Mouse (Mus musculus) heart, adult 9 months (tissue): ENCODE measurements at regions not wholly inside any gene's neighbourhood (a gene's known extent, or its start where the extent isn't known, plus 50 kb on each side); places are given as distances from the start of the nearest gene placed in this dataset.

Source experiments
- DNase-seq, 2 experiments: peaks; one replicate each; pipeline ENCODE4 v3.0.0; 2022; ENCODE audit warnings: low spot score in 2 of 2

GRCm38 (mm10) chr4:140463296-140463695, 202.5 kb downstream of the Arhgef10l start:
- no peak for DNase-seq

- no peak for DNase-seq
These were observed 204.5 kb downstream of the Arhgef10l start for GRCm38 (mm10) chr4:140461317-140461716.

- DNase-seq: no peak
These were observed 202.5 kb upstream of the Igsf21 start for GRCm38 (mm10) chr4:140449062-140449461.

- DNase-seq: no peak
These were observed 199.9 kb upstream of the Igsf21 start for GRCm38 (mm10) chr4:140446455-140446854.

- DNase-seq: no peak
These were observed 199.3 kb upstream of the Igsf21 start for GRCm38 (mm10) chr4:140445931-140446330.

GRCm38 (mm10) chr4:140443221-140443620, 196.6 kb upstream of the Igsf21 start:
- no peak for DNase-seq

- DNase-seq: no peak
These were observed 195.2 kb upstream of the Igsf21 start for GRCm38 (mm10) chr4:140441805-140442204.

- DNase-seq: no peak
These were observed 193.3 kb upstream of the Igsf21 start for GRCm38 (mm10) chr4:140439856-140440255.

GRCm38 (mm10) chr4:140436030-140436429, 189.4 kb upstream of the Igsf21 start:
- DNase-seq: no peak

- peak; percentile 64 to 68 for DNase-seq
These were observed 187.4 kb upstream of the Igsf21 start for GRCm38 (mm10) chr4:140433744-140434542.

GRCm38 (mm10) chr4:140432101-140432500, 185.5 kb upstream of the Igsf21 start:
- DNase-seq: peak; percentile 9 to 22

GRCm38 (mm10) chr4:140427039-140427438, 180.5 kb upstream of the Igsf21 start:
- DNase-seq: no peak

- DNase-seq: no peak
These were observed 177.2 kb upstream of the Igsf21 start for GRCm38 (mm10) chr4:140423791-140424190.

- DNase-seq: peak; percentile 51 to 64
These were observed 175.5 kb upstream of the Igsf21 start for GRCm38 (mm10) chr4:140421926-140422585.

GRCm38 (mm10) chr4:140419720-140420412, 173.3 kb upstream of the Igsf21 start:
- no peak for DNase-seq

GRCm38 (mm10) chr4:140412312-140412930, 165.8 kb upstream of the Igsf21 start:
- no peak for DNase-seq

GRCm38 (mm10) chr4:140408446-140408845, 161.9 kb upstream of the Igsf21 start:
- no peak for DNase-seq

GRCm38 (mm10) chr4:140406913-140407312, 160.3 kb upstream of the Igsf21 start:
- no peak for DNase-seq

GRCm38 (mm10) chr4:140405993-140406881, 159.7 kb upstream of the Igsf21 start:
- DNase-seq: peak; percentile 13 to 14

- no peak for DNase-seq
These were observed 158.8 kb upstream of the Igsf21 start for GRCm38 (mm10) chr4:140405427-140405826.

- DNase-seq: no peak
These were observed 156.5 kb upstream of the Igsf21 start for GRCm38 (mm10) chr4:140403128-140403527.
